Mouse (Mus musculus) layer of hippocampus, postnatal 14 days (tissue): ENCODE results near the gene Zbtb46. TPM values are rescaled to one million over a fixed set of nuclear protein-coding genes. Genes with fewer than 3 reads are reported as not detected.
A peak's percentile ranks its signal among the peaks of the same experiment; 100 is the strongest.
"Not testable (repeated sequence)": the region's sequence is repeated elsewhere in the genome, so short reads cannot be mapped to it uniquely, and the experiment has no call there.

Experiments used
- DNase-seq, 2 experiments: peaks; one replicate each; pipeline ENCODE4 v3.0.0; 2021 to 2022; ENCODE audit warnings: low spot score in 2 of 2, mixed read lengths in 1 of 2
- long read RNA-seq, 2 experiments: library from polyadenylated mRNA; stranded (forward); transcript quantifications; one replicate each; pipeline ENCODE4 v2.0.0; 2021
- total RNA-seq, 2 experiments: library from RNA; stranded (reverse); gene quantifications; 2 replicates each; pipeline ENCODE4 v1.2.3; 2021

Zbtb46 gene
- 10 to 100 TPM; 11.2 to 14.0 TPM for total RNA-seq
- long read RNA-seq, experiment 1, full-length matches to known transcripts, result 5 of 15 reads
- long read RNA-seq, experiment 1, partial matches to known transcripts, result 1 of 15 reads
- long read RNA-seq, experiment 1, other reads (novel, unspliced or antisense), result 9 of 15 reads
- long read RNA-seq, experiment 2, full-length matches to known transcripts, result 10 of 14 reads
- long read RNA-seq, experiment 2, partial matches to known transcripts, result 0 of 14 reads
- long read RNA-seq, experiment 2, other reads (novel, unspliced or antisense), result 4 of 14 reads

DNA sequence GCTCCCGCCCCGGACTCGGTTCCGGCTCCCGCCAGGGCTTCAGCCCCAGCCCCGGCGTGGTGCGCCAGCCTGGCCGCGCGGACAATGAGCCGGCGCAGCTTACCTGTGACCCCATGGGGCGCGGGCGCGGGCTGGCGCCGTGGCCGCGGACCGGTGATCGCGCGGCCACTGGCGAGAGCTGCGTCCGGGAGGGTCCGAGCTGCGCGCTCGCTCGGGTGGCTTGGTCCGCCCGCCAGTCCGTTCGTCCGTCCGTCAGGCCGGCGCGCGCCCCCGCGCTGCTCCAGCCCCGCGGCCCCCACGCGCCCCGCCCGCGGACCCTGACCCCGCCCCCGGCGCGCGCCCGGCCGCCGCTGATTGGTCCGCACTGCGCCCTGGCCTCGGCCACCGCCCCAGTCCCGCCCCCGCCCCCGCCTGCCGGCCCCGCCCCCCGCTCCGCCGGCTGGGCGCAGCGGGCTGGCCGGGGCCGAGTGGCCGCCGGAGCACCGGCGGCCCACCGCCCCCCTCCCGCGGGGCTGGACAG lies at the start of gene Zbtb46:
Gene Zbtb46 (minus strand): TSS at position 274 of the 520 bp plus-strand sequence.
- peak; percentile 55 to 70 for DNase-seq

DNA sequence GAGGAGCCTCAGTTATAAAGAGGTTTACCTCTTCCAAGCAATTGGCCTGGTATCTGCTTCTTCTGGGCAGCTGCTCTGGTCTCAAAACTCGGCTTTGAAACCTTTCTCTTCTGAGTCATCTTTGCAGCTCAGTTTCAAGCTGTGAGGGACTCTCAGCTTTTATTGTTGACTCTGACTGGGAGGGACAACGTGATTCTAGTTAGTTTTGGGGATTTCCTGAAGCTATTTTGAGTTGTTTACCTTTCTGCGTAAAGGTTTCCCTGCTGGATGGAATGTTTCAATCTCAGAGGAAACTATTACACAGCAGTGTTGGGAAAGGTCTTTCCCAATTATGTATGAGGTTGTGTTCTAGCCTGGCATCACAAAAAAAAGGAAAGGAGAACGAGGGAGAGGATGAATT lies 39.4 kb upstream of the Zbtb46 start:
- no peak for DNase-seq

DNA sequence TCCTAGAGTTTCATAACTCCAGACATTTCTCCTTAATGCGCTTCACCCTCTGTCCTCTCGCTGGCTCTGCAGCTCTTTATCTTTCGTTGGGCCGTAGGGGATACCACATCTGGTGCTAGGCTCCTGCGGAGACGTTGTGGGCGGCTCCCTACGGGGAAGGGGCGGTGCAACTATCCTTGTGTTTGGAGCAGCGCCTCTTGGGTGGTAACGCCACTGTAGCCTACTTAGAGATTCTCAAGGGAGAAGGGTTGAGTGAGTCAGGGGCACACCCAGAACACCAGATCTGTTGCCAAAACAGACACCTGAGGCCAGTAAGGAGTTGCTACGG lies 38.3 kb upstream of the Zbtb46 start:
- no peak for DNase-seq

DNA sequence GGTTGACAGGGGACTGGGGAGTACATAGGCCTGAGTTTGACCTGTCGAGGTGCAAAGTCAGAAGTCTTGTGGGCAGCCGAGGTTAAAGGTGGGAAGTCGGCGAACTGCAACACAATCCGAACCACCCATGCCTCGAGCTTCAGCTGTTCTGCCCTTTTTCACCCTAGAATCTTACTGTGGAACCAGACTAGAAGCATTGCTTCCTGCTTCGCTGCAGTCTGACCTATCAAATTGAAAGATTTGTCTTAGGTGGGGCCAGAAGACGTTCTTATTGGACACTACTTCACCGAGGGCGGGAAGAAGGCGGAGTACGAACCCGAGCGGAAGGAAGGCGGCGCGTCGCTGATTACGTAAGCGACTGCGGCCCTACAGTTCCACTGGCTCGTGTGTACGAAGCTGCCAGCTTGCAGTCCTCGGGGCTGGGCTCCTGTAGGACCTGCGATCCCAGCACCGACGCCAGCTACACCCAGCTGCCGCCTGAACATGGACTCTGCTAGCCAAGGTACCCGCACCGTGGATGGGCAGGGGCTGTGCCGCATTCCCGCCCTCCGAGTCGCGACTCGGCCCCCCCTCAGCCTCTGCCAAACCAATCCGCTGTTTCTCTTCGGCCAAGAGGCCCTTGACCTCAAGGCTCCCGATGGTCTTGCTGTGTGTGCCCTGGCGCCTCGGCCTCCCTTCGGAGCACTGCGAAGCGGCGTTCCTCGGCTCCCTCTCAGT lies 37.8 kb upstream of the Zbtb46 start, which contains the start of gene Tpd52l2:
Gene Tpd52l2 (plus strand): TSS at position 312 of the 717 bp plus-strand sequence.
- DNase-seq, result peak; percentile 85 to 95

DNA sequence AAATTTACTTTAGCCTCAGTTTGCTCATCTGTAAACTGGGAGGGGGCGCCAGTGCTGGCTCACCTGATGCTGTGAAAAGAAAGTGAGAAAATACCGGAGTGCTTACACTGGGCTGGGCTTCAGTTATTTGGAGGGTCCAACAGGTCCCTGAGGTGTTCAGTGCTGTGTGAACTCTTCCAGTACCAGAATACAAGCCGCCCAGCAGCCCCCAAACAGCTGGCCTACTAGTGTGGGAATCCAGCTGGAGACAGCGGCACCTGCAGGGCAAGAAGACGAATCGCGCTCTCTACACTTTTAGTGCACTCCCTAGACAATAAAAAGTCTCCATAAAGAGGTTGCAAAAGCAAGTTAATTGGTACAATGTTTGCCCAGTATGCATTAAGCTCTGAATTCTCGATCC lies 37.1 kb upstream of the Zbtb46 start:
- peak; percentile 42 to 63 for DNase-seq

DNA sequence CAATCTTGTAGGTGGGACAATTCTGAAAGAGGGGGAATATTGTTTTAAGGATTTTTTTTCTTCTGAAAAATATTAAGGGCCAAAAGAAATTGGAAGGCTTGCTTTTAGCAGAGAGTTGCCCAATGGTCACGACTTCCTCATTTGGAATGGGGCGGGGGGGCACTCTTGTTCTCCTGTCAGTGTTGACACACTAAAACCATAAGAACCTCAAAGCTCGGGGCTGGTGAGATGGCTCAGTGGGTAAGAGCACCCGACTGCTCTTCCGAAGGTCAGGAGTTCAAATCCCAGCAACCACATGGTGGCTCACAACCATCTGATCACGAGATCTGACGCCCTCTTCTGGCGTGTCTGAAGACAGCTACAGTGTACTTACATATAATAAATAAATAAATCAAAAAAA lies 36.6 kb upstream of the Zbtb46 start:
- DNase-seq, result not testable (repeated sequence)

DNA sequence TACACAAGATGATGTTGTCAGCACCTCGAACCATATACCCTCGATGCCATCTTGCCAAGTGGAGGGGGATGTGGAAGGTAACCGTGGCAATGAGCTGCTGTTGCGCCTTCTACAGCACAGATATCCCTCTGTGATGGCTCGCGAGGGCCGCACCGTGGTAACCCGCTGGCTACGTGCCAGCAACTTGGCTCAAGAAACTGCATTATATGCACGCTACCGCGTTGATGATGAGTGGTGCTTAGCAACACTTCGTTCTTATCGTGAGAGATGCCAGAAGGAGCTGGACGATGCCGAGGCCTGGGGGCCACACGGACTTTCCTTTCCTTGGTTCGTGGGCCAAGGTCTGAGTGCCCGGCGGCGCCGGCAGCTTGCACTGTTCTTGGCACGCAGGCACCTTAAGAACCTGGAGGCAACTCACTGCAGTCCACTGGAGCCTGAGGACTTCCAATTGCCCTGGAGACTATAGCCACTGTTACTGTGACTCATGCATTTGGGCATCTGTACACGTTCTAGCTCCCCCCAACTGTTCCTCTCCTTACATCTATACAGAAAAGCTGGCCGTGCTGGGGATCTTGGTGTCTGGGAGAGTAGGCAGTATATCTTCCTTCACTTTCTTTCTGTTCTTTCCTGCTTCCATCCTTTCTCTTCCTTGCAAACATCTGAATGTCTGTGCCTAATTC lies 35.2 kb upstream of the Zbtb46 start:
- DNase-seq, result no peak

DNA sequence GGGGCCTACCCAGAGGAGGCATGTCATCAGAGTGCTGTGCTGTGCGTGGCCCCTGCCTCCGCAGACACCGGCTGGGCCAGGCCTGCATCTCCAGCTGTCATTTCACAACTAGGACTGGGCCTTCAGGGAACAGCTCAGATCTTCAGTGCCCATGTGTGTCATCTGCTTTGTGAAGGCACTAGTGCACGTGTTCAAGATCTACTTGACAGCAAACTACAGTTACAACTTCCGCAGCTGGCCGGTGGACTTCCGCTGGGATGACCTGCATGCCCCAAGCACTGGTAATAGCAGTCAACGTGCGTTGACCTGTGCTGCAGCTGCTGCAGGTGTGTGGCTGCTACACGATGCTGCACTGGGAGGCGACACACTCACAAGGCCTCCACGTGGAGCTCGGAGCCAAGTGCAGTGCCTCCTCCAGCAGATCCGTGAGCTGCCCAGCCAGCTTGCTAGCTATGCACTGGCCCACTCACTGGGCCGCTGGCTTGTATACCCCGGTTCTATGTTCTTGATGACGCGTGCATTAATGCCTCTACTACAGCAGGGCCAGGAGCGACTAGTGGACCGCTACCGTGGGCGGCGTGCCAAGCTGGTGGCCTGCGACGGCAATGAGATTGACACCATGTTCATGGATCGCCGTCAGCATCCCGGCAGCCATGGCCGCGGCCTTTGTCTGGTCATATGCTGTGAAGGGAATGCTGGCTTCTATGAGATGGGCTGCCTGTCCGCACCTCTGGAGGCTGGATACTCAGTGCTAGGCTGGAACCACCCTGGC lies 34.1 kb upstream of the Zbtb46 start, which contains the start of gene Abhd16b:
Gene Abhd16b (plus strand): TSS at position 51 of the 772 bp plus-strand sequence.
- no peak for DNase-seq

DNA sequence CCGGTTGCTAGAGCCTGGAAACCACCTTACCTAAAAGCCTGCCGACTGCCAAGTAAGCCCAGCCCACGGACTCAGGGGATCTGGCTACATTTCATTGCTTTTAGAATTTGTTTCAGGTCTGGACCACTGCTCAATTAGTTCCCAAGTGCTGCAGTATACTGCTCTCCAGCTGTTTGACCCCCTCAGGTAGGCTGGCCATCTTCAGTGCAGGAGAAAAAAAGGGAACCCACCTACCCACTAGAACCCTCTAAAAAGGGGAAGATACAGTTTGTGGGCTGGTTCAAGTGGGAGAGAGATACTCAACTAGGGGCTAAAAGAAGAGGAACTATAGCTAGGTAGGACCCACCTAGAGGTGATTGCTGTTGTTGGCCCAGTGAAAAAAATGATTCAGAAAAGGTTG lies 33.0 kb upstream of the Zbtb46 start:
- DNase-seq, result no peak

DNA sequence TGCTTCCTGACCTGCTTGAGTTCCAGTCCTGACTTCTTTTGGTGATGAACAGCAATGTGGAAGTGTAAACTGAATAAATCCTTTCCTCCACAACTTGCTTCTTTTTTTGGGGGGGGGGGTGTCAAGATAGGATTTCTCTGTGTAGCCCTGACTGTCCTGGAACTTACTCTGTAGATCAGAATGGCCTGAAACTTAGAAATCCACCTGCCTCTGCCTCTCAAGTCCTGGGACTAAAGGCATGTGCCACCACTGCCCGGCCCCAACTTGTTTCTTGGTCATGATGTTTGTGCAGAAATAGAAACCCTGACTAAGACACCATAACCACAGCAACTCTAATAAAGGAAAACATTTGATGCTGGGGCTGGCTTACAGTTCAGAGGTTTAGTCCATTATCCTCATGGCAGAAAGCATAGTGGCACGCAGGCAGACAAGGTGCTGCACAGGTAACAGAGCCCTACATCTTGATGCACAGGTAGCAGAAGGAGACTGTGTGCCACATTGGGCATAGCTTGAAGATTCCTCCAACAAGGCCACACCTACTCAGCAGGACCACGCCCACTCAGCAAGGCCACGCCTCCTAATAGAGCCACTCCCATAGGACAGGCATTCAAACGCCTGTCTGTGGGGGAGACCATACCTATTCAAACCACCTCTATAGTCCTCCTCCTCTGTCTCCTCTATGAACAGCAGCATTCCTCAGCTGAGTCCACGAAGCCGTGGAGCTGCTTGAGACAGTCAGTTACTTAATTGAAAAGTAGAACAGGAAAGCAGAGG lies 32.4 kb upstream of the Zbtb46 start:
- DNase-seq, result no peak

DNA sequence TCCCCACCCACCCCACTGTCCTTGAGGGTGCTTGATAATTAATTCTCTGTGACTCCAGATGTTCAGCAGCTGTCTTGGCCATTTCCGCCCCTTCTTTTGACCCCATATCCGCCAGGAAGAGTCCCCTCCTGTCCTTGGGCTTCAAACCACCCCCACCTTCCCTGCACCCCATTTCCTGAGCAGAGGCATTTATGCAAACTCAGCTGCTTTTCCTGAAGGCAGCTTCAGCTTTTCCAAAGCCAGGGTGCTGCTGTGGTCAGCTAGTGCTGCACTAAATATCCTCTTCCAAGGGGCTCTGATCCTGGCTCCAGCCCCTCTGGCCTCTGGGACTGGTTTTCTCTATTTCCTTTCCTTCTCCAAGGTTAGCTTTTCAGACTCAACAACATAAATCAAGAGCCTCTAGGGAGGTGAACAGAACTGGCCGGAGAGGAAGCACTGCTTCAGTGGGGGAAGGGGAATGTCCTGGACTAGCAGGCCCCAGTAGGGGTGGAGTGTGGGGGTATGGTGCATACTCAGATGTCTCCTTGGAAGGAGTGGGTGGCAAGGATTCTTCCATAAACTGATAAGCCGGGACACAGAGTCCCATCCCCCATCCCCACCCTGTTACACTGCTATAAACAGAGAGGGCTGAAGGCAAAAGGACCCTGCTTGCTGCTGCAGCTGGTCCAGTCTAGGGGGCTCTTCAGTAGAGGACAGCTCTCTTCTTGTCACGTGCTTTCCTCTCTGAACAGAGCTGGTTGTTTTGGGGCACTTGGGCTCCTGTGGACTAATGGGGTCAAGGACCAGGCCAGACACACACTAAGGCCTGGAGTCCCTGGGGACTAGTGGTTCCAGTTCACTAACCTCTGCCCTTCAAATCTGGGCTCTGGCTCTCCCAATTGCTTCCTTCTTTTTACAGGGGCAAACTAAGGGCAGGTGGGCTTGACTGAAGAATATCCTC lies 28.4 kb upstream of the Zbtb46 start:
- no peak for DNase-seq

DNA sequence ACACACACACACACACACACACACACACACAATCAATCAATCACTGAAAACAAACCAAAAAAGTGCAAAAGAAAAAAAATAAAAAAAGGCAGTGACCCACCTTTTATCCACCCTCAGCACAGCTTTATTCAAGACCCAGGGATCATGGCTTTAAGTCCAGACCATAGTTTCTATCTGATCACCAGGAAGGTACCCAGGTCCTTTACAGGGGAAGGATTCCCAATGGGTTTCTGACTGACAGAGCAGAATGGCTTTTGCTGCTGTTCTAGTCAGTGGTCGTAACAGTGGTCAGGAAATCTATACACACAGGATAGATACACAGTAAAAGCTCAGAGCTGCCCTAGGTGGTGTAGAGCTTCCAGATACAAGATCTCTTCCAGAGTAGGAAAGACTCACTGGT lies 26.5 kb upstream of the Zbtb46 start:
- no peak for DNase-seq

DNA sequence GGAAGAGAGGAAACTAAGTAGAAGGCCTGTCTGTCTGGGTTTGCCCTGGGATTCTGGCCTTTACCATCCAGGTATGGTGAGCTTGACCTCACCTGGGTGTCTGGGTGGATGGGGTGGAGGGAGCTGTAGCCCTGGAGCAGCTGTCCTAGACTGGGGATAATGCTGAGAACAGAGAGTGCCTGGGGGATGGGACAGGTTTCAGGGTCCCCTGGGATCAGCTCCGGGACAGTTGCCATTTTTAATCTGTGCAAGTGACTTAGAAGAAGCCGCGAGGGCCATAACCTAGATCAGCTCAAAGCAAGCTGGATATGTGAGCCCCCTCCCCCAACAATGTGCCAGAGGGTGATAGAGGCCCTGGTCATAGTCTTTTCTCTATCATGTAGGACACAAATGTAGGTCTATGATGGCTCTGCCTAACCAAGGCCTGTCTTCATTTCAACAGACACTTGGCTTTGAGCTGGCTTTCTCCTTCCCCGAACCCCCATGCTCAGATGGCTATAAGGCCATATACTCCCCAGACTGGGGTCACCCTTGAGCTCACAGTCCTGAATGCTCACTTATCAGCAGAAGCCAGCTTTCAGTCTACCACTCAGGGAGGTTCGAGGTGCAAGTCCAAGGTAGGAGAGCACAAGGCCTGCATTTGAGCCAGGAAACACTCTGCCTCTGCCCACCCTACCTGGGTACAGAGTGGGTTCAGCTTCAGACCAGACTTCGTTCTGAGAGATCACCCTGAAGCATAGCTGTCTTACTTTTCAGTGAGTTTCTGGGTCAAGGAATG lies 25.4 kb upstream of the Zbtb46 start:
- no peak for DNase-seq

DNA sequence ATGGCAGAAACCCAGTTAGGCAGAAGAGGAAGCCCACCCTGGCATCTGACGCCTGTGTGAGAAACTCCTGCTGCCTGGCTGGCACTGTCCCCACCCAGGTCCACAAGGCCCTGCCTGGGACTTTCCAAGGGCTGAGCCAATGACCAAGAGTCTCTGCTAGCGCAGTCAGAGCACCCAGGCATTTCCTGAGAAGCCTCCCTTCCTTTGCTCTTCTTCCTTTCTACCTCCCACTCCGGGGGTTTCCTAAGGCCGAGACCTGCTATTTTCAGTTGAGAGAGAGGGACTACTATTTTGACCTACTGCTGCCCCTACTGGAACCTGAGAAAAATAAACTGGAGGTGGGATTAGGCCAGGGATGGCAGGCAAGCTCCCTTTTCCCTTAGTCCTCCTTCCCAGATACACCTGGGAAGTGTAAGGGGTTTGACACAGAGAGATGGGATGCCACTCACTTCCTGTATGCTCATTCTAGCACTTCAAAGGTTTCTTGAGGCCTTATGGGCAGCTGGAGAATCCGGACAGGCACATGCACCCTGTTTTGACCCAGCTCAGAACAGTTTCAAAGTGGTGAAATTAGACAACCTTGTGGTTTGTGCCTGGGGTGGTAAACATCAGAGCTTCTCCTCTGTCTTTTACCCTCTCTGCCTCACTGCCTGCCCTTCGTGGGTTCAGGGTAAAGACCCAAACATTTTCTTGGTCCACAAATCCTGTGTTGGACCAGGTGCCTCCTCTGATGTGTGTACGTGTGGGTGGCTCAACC lies 24.5 kb upstream of the Zbtb46 start:
- no peak for DNase-seq

DNA sequence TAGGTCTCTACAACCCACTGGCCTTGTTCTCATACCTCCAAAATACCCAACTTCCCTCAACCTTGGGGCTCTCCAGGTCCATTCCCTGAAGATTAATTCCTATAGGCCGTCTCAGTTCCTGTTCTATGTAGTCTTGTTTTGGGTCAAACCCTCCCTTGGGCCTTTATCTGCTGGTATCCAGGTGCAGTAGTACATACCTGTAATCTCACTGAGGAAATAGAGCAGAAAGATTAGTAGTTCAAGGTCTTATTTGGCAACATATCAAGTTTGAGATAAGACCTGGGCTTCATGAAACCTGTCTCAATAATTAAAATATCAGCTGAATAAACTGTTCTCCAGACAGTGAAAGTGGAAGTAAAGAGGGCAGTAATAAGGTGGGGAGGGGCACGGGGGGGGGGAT lies 23.9 kb upstream of the Zbtb46 start:
- no peak for DNase-seq

DNA sequence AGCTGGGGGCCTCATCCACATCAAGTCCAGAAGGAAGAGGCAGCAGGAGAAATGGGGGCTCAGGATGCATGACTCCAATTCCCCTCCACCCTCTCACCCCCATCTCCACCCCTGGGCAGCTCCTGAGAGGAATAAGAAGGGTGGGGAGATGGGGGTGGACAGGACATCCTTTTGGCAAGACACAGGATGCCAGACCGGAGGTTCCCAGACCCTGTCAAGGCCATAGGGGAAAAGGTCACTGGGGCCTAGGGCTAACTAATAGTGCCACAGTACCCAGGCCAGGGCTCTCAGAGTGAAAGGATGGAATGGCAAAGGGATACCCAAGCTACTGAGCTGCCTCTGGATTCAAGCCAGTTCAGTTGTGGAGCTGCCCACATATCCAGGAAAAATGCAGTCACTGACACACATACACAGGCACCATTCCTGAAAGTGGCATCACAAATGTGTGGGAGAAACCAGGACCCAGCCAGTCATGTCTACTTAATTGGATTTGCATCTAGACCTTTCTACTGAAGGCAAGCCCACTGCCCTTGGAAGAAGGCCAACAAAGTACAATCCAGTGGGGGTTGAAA lies 13.1 kb upstream of the Zbtb46 start:
- no peak for DNase-seq

DNA sequence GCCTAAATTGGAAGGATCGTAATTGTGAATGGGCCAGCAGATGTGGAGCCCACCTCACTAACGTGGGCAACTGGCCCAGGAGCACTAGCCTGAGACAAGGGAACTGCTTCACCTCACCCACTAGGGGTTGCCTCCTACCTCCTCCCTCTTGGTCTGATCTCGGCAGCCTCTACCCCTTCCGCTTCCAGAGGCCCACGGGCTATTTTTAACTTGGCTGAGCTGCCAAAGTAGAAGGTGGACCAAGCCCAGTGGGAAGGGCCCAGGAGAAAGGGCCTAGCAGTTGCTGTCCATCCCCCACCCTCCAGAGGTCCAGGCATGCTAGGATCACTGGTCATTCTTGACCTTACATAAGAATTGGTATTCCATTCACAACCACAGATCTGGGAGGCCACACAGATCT lies 12.0 kb upstream of the Zbtb46 start:
- DNase-seq, result no peak
